Mouse (Mus musculus) limb, embryonic 11.5 days (tissue): Measurements from ENCODE around the gene Zfp324. TPM values are rescaled to one million over a fixed set of nuclear protein-coding genes. Genes with fewer than 3 reads are reported as not detected.
A peak's percentile ranks its signal among the peaks of the same experiment; 100 is the strongest.

Experiments used
- ATAC-seq: fragments of 200-750 bp; cut with Nextera tagmentation; 2 replicates; pipeline ENCODE4 v1.8.0; 2017; ENCODE audit warnings: low read depth; ENCODE audit not compliant: insufficient number of reproducible peaks, low FRiP score, low TSS enrichment
- DNase-seq: peaks from one replicate; pipeline ENCODE4 v3.0.0-alpha.2; 2015; ENCODE audit warnings: low spot score
- H3K27ac ChIP-seq: fragments of 300-500 bp; sonication (generic); replicated peaks from 2 replicates; pipeline ENCODE4 v1.5.1; 2014; ENCODE audit warnings: low read depth, mild to moderate bottlenecking, low read length
- H3K27me3 ChIP-seq: fragments of 300-500 bp; sonication (generic); 2 replicates; pipeline ENCODE4 v1.6.1; 2014; ENCODE audit warnings: mild to moderate bottlenecking, low read length, mixed read lengths; ENCODE audit not compliant: control insufficient read depth, insufficient read depth
- H3K36me3 ChIP-seq: fragments of 300-500 bp; sonication (generic); 2 replicates; pipeline ENCODE4 v1.6.1; 2014; ENCODE audit warnings: mild to moderate bottlenecking, low read length, moderate library complexity, mixed read lengths; ENCODE audit not compliant: control insufficient read depth, insufficient read depth
- H3K4me1 ChIP-seq: fragments of 300-500 bp; sonication (generic); 2 replicates; pipeline ENCODE4 v1.6.1; 2014; ENCODE audit warnings: low read length, mixed read lengths; ENCODE audit not compliant: control insufficient read depth, insufficient read depth
- H3K4me2 ChIP-seq: fragments of 300-500 bp; sonication (generic); 2 replicates; pipeline ENCODE4 v1.6.1; 2014; ENCODE audit warnings: low read depth, mild to moderate bottlenecking, moderate library complexity; ENCODE audit not compliant: severe bottlenecking
- H3K4me3 ChIP-seq: fragments of 300-500 bp; sonication (generic); 2 replicates; pipeline ENCODE4 v1.5.1; 2014; ENCODE audit warnings: low read depth, low read length
- H3K9ac ChIP-seq: fragments of 300-500 bp; sonication (generic); 2 replicates; pipeline ENCODE4 v1.6.1; 2014; ENCODE audit warnings: mild to moderate bottlenecking, low read length
- H3K9me3 ChIP-seq: fragments of 300-500 bp; sonication (generic); 2 replicates; pipeline ENCODE4 v1.6.1; 2016; ENCODE audit warnings: low read length; ENCODE audit not compliant: control insufficient read depth
- WGBS: fragments of 180-500 bp; shearing (Covaris S2); extraction: QIAGEN DNeasy Blood & Tissue Kit; methylation state at CpG from one replicate; pipeline ENCODE4 v1.1.7; 2014; 5-methylcytosine and 5-hydroxymethylcytosine counted together
- polyA plus RNA-seq: library from polyadenylated mRNA; unstranded; fragments of >200 nt; fragmentation: Nextera tagmentation; extraction: Ambion mirVana; gene quantifications from 2 replicates; pipeline ENCODE4 v1.2.1, GENCODE M21; 2014

The Zfp324 gene
- polyA plus RNA-seq, 1 experiment from 2014 or later: 8.2 TPM

DNA sequence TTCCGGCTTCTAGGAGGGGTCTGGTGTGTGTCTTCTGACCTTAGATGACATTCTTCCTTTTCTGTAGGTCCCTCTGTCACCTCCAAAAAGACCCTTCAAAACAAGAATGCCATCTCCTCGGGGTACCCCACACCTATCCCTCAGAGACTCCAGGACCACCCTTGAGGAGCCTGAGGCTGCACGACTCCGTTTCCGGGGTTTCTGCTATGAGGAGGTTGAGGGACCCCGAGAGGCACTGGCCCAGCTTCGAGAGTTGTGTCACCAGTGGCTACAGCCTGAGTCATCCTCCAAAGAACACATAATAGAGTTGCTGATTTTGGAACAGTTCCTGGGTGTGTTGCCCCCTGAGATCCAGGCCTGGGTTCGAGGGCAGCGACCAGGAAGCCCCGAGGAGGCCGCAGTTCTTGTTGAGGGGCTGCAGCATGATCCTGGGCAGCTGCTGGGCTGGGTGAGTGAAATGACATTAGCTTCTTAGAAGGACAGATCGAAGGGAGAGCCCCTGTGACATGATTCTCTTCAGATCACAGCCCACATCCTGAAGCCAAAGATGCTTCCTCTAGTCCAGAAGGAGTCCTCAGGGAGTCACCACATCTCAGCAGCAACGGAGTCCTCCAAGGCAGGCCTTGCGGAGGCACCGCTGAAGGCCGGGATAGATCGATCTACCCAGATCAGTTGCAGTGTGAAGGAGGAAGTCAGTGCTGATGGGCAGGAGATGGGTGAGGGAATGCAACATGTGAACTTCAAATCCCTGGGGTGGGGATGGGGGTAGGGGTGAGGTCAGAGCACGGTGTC is 13.5 kb downstream of the Zfp324 start:
- no peak for DNase-seq
- no peak for ATAC-seq
- no peaks in the 10 kb centered on the region for H3K9me3 ChIP-seq
- no peaks in the 10 kb centered on the region for H3K27me3 ChIP-seq
- H3K36me3 ChIP-seq: peaks cover 3% of the 10 kb centered on the region; the same call in 1 of the 2 replicates
- H3K4me3 ChIP-seq: no peak overlapping the region
- peak overlapping the region; percentile 58; the same call in 1 of the 2 replicates for H3K4me2 ChIP-seq
- no peak overlapping the region for H3K27ac ChIP-seq
- no peaks in the 10 kb centered on the region for H3K4me1 ChIP-seq
- H3K9ac ChIP-seq: no peak overlapping the region
- 81% methylated on average over 18 of the region's 18 CpGs for WGBS

GRCm38 (mm10) chr7:12979776-12980175 is 14.1 kb downstream of the Zfp324 start:
- Histone ChIP-seq H3K4me3 (no peak overlapping the region), H3K4me2 (no peak overlapping the region), H3K9ac (no peak overlapping the region), H3K4me1 (no peaks in the 10 kb centered on the region), H3K27ac (no peak overlapping the region), H3K27me3 (no peaks in the 10 kb centered on the region), H3K9me3 (no peaks in the 10 kb centered on the region), H3K36me3 (peaks cover 3% of the 10 kb centered on the region; the same call in 1 of the 2 replicates)
- no peak for ATAC-seq
- WGBS: 55% methylated on average over 6 of the region's 6 CpGs
- no peak for DNase-seq

DNA sequence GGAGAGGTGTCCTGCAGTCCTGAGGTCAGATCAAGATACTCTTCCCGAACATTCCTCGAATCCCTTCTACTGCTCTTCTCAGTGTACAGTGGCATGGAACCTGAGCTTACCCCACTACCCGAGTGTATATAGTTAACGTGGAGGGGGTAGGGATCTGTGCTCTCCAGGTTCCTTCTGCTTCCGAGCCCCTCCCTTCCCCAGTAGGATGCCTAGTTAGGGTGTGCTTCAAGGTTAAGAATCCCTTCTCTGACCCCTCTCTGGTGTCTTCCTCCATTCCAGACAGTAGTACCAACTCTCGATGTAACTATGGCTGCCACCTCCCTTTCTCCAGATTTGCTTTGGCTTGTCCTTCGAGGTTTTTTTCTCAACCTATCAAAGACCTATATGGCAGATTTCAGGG is 14.7 kb downstream of the Zfp324 start:
- H3K4me2 ChIP-seq: no peak overlapping the region
- WGBS: 88% methylated on average over 7 of the region's 7 CpGs
- no peak for DNase-seq
- peaks cover 3% of the 10 kb centered on the region; the same call in 1 of the 2 replicates for H3K36me3 ChIP-seq
- H3K4me1 ChIP-seq: no peaks in the 10 kb centered on the region
- no peaks in the 10 kb centered on the region for H3K27me3 ChIP-seq
- ATAC-seq: no peak
- H3K9me3 ChIP-seq: no peaks in the 10 kb centered on the region
- no peak overlapping the region for H3K27ac ChIP-seq
- no peak overlapping the region for H3K9ac ChIP-seq
- no peak overlapping the region for H3K4me3 ChIP-seq

GRCm38 (mm10) chr7:12985724-12986123 is 20.1 kb downstream of the Zfp324 start:
- H3K27ac ChIP-seq: no peak overlapping the region
- DNase-seq (no peak), ATAC-seq (no peak)
- H3K9ac ChIP-seq: no peak overlapping the region
- no peaks in the 10 kb centered on the region for H3K27me3 ChIP-seq
- H3K36me3 ChIP-seq: no peaks in the 10 kb centered on the region
- no peak overlapping the region for H3K4me2 ChIP-seq
- no peaks in the 10 kb centered on the region for H3K4me1 ChIP-seq
- no peak overlapping the region for H3K4me3 ChIP-seq
- 91% methylated on average over 1 of the region's 1 CpGs for WGBS
- no peaks in the 10 kb centered on the region for H3K9me3 ChIP-seq

DNA sequence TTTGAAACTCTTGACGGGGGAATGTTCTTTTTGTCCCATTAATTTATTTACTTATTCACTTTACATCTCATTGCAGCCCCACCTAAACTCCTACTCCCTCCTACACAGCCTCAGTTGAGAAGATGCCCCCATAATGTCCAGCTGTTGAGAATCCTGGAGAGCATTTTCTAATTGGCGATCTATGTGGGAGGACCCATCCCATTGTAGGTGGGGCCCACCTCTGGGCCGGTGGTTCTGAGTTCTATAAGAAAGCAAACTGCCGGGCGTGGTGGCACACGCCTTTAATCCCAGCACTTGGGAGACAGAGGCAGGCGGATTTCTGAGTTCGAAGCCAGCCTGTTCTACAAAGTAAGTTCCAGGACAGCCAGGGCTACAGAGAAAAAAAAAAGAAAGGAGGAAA is 21.3 kb downstream of the Zfp324 start:
- no peak overlapping the region for H3K9ac ChIP-seq
- ATAC-seq: no peak
- 85% methylated on average over 8 of the region's 8 CpGs for WGBS

DNA sequence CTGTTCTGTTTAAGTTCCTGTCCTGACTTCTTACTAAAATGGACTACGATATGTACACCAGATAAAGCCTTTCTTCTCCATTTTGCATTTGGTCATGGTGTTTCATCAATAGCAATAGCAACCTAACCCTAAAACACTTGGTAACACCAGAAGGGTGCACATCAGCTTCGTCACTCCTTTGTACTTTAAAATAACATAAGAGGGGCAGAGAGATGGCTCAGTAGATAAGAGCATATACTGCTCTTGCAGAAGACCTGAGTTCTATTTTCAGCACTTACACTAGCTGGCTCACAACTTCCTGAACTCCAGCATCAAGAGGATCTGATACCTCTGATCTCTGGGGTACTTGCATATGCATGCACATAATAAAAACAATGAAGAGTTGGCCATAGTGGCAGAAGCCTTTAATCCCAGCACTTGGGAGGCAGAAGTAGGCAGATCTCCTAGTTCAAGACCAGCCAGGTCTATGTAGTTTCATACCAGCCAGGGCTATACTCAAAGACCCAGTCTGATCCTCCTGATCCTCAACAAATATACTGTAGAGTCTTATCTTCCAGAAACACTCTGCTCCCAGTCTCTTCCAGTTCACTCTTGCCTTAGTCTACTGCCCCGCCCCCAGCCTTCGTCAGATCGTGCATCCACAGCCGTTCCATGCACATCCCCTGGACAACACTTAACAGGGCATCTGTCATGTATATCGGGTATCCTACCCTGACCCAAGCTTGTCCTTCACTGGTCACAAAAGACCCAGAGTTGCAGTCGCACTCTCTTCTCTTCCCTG is 22.0 kb downstream of the Zfp324 start:
- Histone ChIP-seq H3K4me3 (no peak overlapping the region), H3K27ac (no peak overlapping the region), H3K9ac (no peak overlapping the region), H3K36me3 (no peaks in the 10 kb centered on the region), H3K4me2 (no peak overlapping the region), H3K27me3 (no peaks in the 10 kb centered on the region), H3K9me3 (no peaks in the 10 kb centered on the region), H3K4me1 (no peaks in the 10 kb centered on the region)
- ATAC-seq (no peak), DNase-seq (no peak)
- 84% methylated on average over 8 of the region's 8 CpGs for WGBS

More for the DNA sequence above, 21.3 kb downstream of the Zfp324 start:
- no peaks in the 10 kb centered on the region for H3K27me3 ChIP-seq
- no peaks in the 10 kb centered on the region for H3K36me3 ChIP-seq
- no peak overlapping the region for H3K4me2 ChIP-seq
- no peak for DNase-seq
- no peaks in the 10 kb centered on the region for H3K9me3 ChIP-seq
- no peak overlapping the region for H3K27ac ChIP-seq
- H3K4me1 ChIP-seq: no peaks in the 10 kb centered on the region
- no peak overlapping the region for H3K4me3 ChIP-seq

DNA sequence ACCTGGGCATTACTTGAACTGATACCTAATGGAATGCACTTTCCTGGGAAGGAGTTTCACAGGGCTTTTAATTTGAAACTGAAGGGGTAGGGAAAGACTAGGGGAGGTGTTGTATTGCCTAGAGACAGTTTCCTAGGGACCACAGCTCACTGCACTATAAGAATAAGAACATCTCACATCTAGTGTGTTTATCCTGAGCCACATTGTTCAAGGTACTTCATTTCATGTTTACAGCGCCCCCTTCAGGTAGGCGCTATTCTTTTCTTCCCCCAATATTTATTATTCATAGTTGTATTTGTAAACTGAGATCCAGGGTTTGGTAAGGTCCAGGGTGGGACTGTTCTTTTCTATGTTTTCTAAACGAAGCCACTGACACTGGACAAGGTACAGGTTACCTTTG is 26.6 kb downstream of the Zfp324 start:
- no peak overlapping the region for H3K4me3 ChIP-seq
- DNase-seq: no peak
- WGBS: 7% methylated on average over 3 of the region's 3 CpGs
- H3K4me1 ChIP-seq: no peaks in the 10 kb centered on the region
- H3K27ac ChIP-seq: no peak overlapping the region
- no peak overlapping the region for H3K9ac ChIP-seq
- no peaks in the 10 kb centered on the region for H3K36me3 ChIP-seq
- ATAC-seq: no peak
- no peak overlapping the region for H3K4me2 ChIP-seq
- H3K9me3 ChIP-seq: no peaks in the 10 kb centered on the region
- H3K27me3 ChIP-seq: no peaks in the 10 kb centered on the region

DNA sequence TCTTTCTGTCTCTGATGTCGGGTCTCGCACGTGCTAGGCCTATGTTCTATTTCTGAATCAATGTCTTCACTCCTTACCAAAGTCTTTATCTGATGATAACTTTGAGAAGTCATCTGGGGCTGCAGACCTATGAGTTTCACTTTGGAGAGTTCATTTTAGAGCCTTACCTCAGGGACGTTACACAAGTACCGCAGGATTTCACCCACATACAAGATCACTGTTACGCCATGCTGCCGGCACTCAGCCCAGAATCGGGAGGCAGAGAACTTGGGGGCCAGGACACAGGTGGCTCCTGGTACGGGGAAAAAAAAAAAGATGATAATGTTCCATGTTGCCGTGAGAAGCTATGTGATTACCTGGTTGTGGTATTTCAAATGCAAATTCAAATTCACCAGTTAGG is 27.5 kb downstream of the Zfp324 start:
- no peak for ATAC-seq
- DNase-seq: no peak
- Histone ChIP-seq H3K9me3 (no peaks in the 10 kb centered on the region), H3K9ac (no peak overlapping the region), H3K36me3 (no peaks in the 10 kb centered on the region), H3K27ac (no peak overlapping the region), H3K4me1 (no peaks in the 10 kb centered on the region), H3K4me3 (no peak overlapping the region), H3K4me2 (no peak overlapping the region), H3K27me3 (no peaks in the 10 kb centered on the region)
- WGBS: 88% methylated on average over 10 of the region's 10 CpGs
